Mouse (Mus musculus): ENCODE results near the gene Bub1b. TPM values are rescaled to one million over a fixed set of nuclear protein-coding genes. Genes with fewer than 3 reads are reported as not detected.

The Bub1b gene
- polyA plus RNA-seq (2012; rRNA removed; ENCODE audit: low replicate concordance) = 1.8 and 2.6 TPM in 2 replicates

GRCm38 (mm10) chr2:118597673-118598568, at the start of gene Bub1b:
Gene Bub1b (plus strand): TSS chr2:118598211.

GRCm38 (mm10) chr2:118549507-118550473, 48.2 kb upstream of the Bub1b start, which contains the start of gene Bmf:
Gene Bmf (minus strand): TSS chr2:118549687.

GRCm38 (mm10) chr2:118662902-118663803, 65.1 kb downstream of the Bub1b start, which contains the start of gene Pak6:
Gene Pak6 (plus strand): TSS chr2:118663303.

Other genes starting within 250 kb of the Bub1b start
- 1.4 TPM in 2 replicates for gene Gpr176, start 224.8 kb upstream of the Bub1b start, polyA plus RNA-seq (2012; rRNA removed; ENCODE audit: low replicate concordance)
- 9.5 and 10.7 TPM in 2 replicates for gene Eif2ak4, start 209.6 kb upstream of the Bub1b start, polyA plus RNA-seq (2012; rRNA removed; ENCODE audit: low replicate concordance)
- gene Srp14, start 118.5 kb upstream of the Bub1b start, polyA plus RNA-seq (2012; rRNA removed; ENCODE audit: low replicate concordance) = 40.8 and 64.1 TPM in 2 replicates
- 28.8 and 46.9 TPM in 2 replicates for gene Bmf, start 48.5 kb upstream of the Bub1b start, polyA plus RNA-seq (2012; rRNA removed; ENCODE audit: low replicate concordance)
- 6.1 and 6.9 TPM in 2 replicates for gene Pak6, start 65.1 kb downstream of the Bub1b start, polyA plus RNA-seq (2012; rRNA removed; ENCODE audit: low replicate concordance)
- 0.10 and 0.16 TPM in 2 replicates for gene Ankrd63, start 105.8 kb downstream of the Bub1b start, polyA plus RNA-seq (2012; rRNA removed; ENCODE audit: low replicate concordance)
- 16.6 and 17.0 TPM in 2 replicates for gene Plcb2, start 130.2 kb downstream of the Bub1b start, polyA plus RNA-seq (2012; rRNA removed; ENCODE audit: low replicate concordance)
- gene Inafm2, start 147.5 kb downstream of the Bub1b start, polyA plus RNA-seq (2012; rRNA removed; ENCODE audit: low replicate concordance) = 12.7 and 24.4 TPM in 2 replicates
- gene Ccdc9b, start 164.4 kb downstream of the Bub1b start, polyA plus RNA-seq (2012; rRNA removed; ENCODE audit: low replicate concordance) = 3.9 and 8.1 TPM in 2 replicates
- 0.29 TPM in 1 of 2 replicates, not detected in the other for gene Phgr1, start 174.6 kb downstream of the Bub1b start, polyA plus RNA-seq (2012; rRNA removed; ENCODE audit: low replicate concordance)
- 0.32 and 0.50 TPM in 2 replicates for gene Disp2, start 181.5 kb downstream of the Bub1b start, polyA plus RNA-seq (2012; rRNA removed; ENCODE audit: low replicate concordance)
- 1.2 and 1.4 TPM in 2 replicates for gene Knstrn, start 215.8 kb downstream of the Bub1b start, polyA plus RNA-seq (2012; rRNA removed; ENCODE audit: low replicate concordance)